Comparison of ENCODE assay signal across 8 mouse cellular contexts in genomic region chr12:40223676-40224075, GRCm38 (mm10). TPM values are rescaled to one million over a fixed set of nuclear protein-coding genes. Genes with fewer than 3 reads are reported as not detected.
DNase-seq lines count a peak whose midpoint lies in the region; ATAC-seq and TF ChIP-seq lines count a peak whose summit lies in the region.

No protein-coding gene starts in this region.

- intact Hi-C loops in left cerebral cortex, postnatal 25 days (cut with DNase I), result loop anchor here (10.0 kb wide), 1 partner anchor 801 kb away; the partner anchor contains the start of gene Immp2l

- DNase-seq in heart, adult 8-10 months (ENCODE audit: low spot score), result peak; percentile 22
- no peak for DNase-seq in heart, postnatal 4 days
- no peak for DNase-seq in G1E (ENCODE audit: low spot score)
- DNase-seq in forebrain, embryonic 11.5 days (ENCODE audit: low spot score), result no peak
- DNase-seq in left cerebral cortex, postnatal 25 days (ENCODE audit: low spot score in 2 of 2), result no peak

- H3K27me3 ChIP-seq in G1E (ENCODE audit: insufficient read depth, low read length), result no peaks in the 10 kb centered on the region
- no peaks in the 10 kb centered on the region for H3K27me3 ChIP-seq in forebrain, embryonic 11.5 days (ENCODE audit: control insufficient read depth, insufficient read depth, low read length)
- H3K27me3 ChIP-seq in limb, embryonic 12.5 days, result no peaks in the 10 kb centered on the region
- no peaks in the 10 kb centered on the region for H3K27me3 ChIP-seq in small intestine, adult 2 months (ENCODE audit: control insufficient read depth, insufficient read depth, low read length)

- H3K9ac ChIP-seq in forebrain, embryonic 11.5 days (ENCODE audit: low read length), result peak overlapping the region; percentile 39
- H3K9ac ChIP-seq in limb, embryonic 12.5 days (replicated peaks), result peak overlapping the region; percentile 56; the same call in 1 of the 2 replicates

- no peak for TF ChIP-seq CTCF in G1E (IDR thresholded peaks at IDR 0.05; ENCODE audit: low read depth, low read length)
- TF ChIP-seq CTCF in small intestine, adult 2 months (IDR thresholded peaks at IDR 0.05; ENCODE audit: extremely low read depth, insufficient read length, insufficient replicate concordance, low read depth, low read length), result no peak

- H3K4me3 ChIP-seq in G1E (ENCODE audit: low read depth, low read length), result peak overlapping the region; percentile 86
- peak overlapping the region; percentile 94 for H3K4me3 ChIP-seq in forebrain, embryonic 11.5 days (ENCODE audit: low read depth, low read length)
- peak overlapping the region; percentile 95 for H3K4me3 ChIP-seq in limb, embryonic 12.5 days (replicated peaks)
- H3K4me3 ChIP-seq in small intestine, adult 2 months (ENCODE audit: low read depth, low read length), result peak overlapping the region; percentile 48

- no peak for ATAC-seq in G1E (ENCODE audit: extremely low read depth, insufficient number of reproducible peaks, low FRiP score, poor library complexity, severe bottlenecking)
- no peak for ATAC-seq in forebrain, embryonic 11.5 days (replicated peaks; ENCODE audit: low FRiP score)
- ATAC-seq in limb, embryonic 12.5 days (ENCODE audit: insufficient number of reproducible peaks, insufficient read depth, low FRiP score, low TSS enrichment, low read depth), result no peak
- no peak for ATAC-seq in activated CD4-positive, CD25-positive, alpha-beta regulatory T cell, adult 4 months

- no peaks in the 10 kb centered on the region for H3K9me3 ChIP-seq in G1E (replicated peaks)
- H3K9me3 ChIP-seq in forebrain, embryonic 11.5 days (ENCODE audit: control insufficient read depth, low read length), result no peaks in the 10 kb centered on the region
- H3K9me3 ChIP-seq in limb, embryonic 12.5 days, result no peaks in the 10 kb centered on the region

- no peak overlapping the region for H3K27ac ChIP-seq in forebrain, embryonic 11.5 days (ENCODE audit: low read depth, low read length)
- 0 out of 2 replicates have a peak overlapping the region, but pooled peaks have one; percentile 23 for H3K27ac ChIP-seq in limb, embryonic 12.5 days
- peak overlapping the region; percentile 83 for H3K27ac ChIP-seq in small intestine, adult 2 months (ENCODE audit: insufficient read depth, low read depth, low read length)

- no peak for TF ChIP-seq POLR2A in small intestine, adult 2 months (IDR thresholded peaks at IDR 0.05; ENCODE audit: low read depth, low read length)

- H3K4me1 ChIP-seq in G1E (ENCODE audit: insufficient read depth, low read depth, low read length), result peaks cover 49% of the 10 kb centered on the region
- peaks cover 5% of the 10 kb centered on the region; the same call in 1 of the 2 replicates for H3K4me1 ChIP-seq in forebrain, embryonic 11.5 days (replicated peaks; ENCODE audit: control insufficient read depth, insufficient read depth, low read length)
- H3K4me1 ChIP-seq in limb, embryonic 12.5 days (replicated peaks), result peaks cover 19% of the 10 kb centered on the region
- H3K4me1 ChIP-seq in small intestine, adult 2 months (ENCODE audit: control insufficient read depth, insufficient read depth, insufficient read length, low read length), result peaks cover 5% of the 10 kb centered on the region; the same call in 1 of the 2 replicates

- WGBS in forebrain, embryonic 11.5 days, result 61% methylated on average over 10 of the region's 10 CpGs
- 66% methylated on average over 10 of the region's 10 CpGs for WGBS in limb, embryonic 12.5 days
- WGBS in small intestine, adult 2 months, result 6% methylated on average over 10 of the region's 10 CpGs

- H3K4me2 ChIP-seq in forebrain, embryonic 11.5 days (ENCODE audit: low read depth, low read length, severe bottlenecking), result peak overlapping the region; percentile 53
- H3K4me2 ChIP-seq in limb, embryonic 12.5 days, result peak overlapping the region; percentile 68

- peaks cover 6% of the 10 kb centered on the region for H3K36me3 ChIP-seq in G1E (replicated peaks)
- no peaks in the 10 kb centered on the region for H3K36me3 ChIP-seq in forebrain, embryonic 11.5 days (ENCODE audit: control insufficient read depth, insufficient read depth, low read length)
- H3K36me3 ChIP-seq in limb, embryonic 12.5 days, result no peaks in the 10 kb centered on the region
- H3K36me3 ChIP-seq in small intestine, adult 2 months (ENCODE audit: control insufficient read depth, insufficient read depth, low read length), result no peaks in the 10 kb centered on the region

RNA-seq across cellular contexts. Expression of gene Lsmem1, which starts 24.4 kb away (rescaled TPM):
- 10 to 100 TPM; 54.6 to 69.7 (median 59.4) TPM for total RNA-seq in heart, adult 8-10 months (2022)
- 10 to 100 TPM; 23.4 to 23.6 TPM for total RNA-seq in heart, postnatal 4 days (2021)
- total RNA-seq in G1E (2014; fragmentation: Nextera tagmentation) (not detected in 2 replicates), G1E (2017) (0.23 and 0.44 TPM in 2 replicates)
- polyA plus RNA-seq in G1E (2012), result not detected in 2 replicates
- polyA plus RNA-seq in forebrain, embryonic 11.5 days (2014; fragmentation: Nextera tagmentation; extraction: Ambion mirVana), result not detected in 2 replicates
- polyA plus RNA-seq in limb, embryonic 12.5 days (2016; fragmentation: Nextera tagmentation; extraction: Ambion mirVana), result 0.19 TPM in 1 of 2 replicates, not detected in the other
- polyA plus RNA-seq in small intestine, adult 2 months (2012; rRNA removed), result not detected in 2 replicates
- under 1 TPM in 1 of 2 experiments, not detected in 1; 0.63 TPM for polyA plus RNA-seq in activated CD4-positive, CD25-positive, alpha-beta regulatory T cell, adult 4 months (2017; shearing (Covaris generic))
- total RNA-seq in left cerebral cortex, postnatal 25 days (2021), result 1 to 10 TPM in 1 of 2 experiments, under 1 TPM in 1; 0.69 to 1.3 TPM

RNA-seq across cellular contexts. Expression of gene Ifrd1, which starts 24.6 kb away (rescaled TPM):
- total RNA-seq in heart, adult 8-10 months (2022), result 10 to 100 TPM; 69.0 to 89.2 (median 83.0) TPM
- 100 to 1,000 TPM; 172 to 203 TPM for total RNA-seq in heart, postnatal 4 days (2021)
- total RNA-seq in G1E (2014; fragmentation: Nextera tagmentation) (151 and 234 TPM in 2 replicates), G1E (2017) (186 and 190 TPM in 2 replicates)
- 86.6 and 129 TPM in 2 replicates for polyA plus RNA-seq in G1E (2012)
- 200 and 201 TPM in 2 replicates for polyA plus RNA-seq in forebrain, embryonic 11.5 days (2014; fragmentation: Nextera tagmentation; extraction: Ambion mirVana)
- polyA plus RNA-seq in limb, embryonic 12.5 days (2016; fragmentation: Nextera tagmentation; extraction: Ambion mirVana), result 128 and 131 TPM in 2 replicates
- polyA plus RNA-seq in small intestine, adult 2 months (2012; rRNA removed), result 29.1 and 131 TPM in 2 replicates
- polyA plus RNA-seq in activated CD4-positive, CD25-positive, alpha-beta regulatory T cell, adult 4 months (2017; shearing (Covaris generic)), result 10 to 100 TPM; 51.8 to 63.0 TPM
- 100 to 1,000 TPM; 110 TPM for total RNA-seq in left cerebral cortex, postnatal 25 days (2021)
